Mouse (Mus musculus) liver, adult (tissue): ENCODE data around the gene Rexo5.

Source experiments
- GATA4 ChIP-seq: IDR thresholded peaks from 2 replicates; pipeline ENCODE4 v1.6.1; 2014; ENCODE audit warnings: mild to moderate bottlenecking, low read length; ENCODE audit not compliant: insufficient replicate concordance

Rexo5 gene

GRCm38 (mm10) chr7:119895639-119896512, 102.1 kb downstream of the Rexo5 start, which contains the start of the genes Lyrm1 and Dcun1d3:
TSS of gene Lyrm1 (plus strand) at chr7:119895861.
TSS of gene Dcun1d3 (minus strand) at chr7:119896298.
- no peak for TF ChIP-seq GATA4

- no peak for TF ChIP-seq GATA4
Measured at GRCm38 (mm10) chr7:119897521-119898109, 103.8 kb downstream of the Rexo5 start.

- no peak for TF ChIP-seq GATA4
Measured at GRCm38 (mm10) chr7:119898247-119898856, 104.5 kb downstream of the Rexo5 start.
